Mouse (Mus musculus): ENCODE measurements around the gene Cep41.
A peak's percentile ranks its signal among the peaks of the same experiment; 100 is the strongest.

The Cep41 gene

DNA sequence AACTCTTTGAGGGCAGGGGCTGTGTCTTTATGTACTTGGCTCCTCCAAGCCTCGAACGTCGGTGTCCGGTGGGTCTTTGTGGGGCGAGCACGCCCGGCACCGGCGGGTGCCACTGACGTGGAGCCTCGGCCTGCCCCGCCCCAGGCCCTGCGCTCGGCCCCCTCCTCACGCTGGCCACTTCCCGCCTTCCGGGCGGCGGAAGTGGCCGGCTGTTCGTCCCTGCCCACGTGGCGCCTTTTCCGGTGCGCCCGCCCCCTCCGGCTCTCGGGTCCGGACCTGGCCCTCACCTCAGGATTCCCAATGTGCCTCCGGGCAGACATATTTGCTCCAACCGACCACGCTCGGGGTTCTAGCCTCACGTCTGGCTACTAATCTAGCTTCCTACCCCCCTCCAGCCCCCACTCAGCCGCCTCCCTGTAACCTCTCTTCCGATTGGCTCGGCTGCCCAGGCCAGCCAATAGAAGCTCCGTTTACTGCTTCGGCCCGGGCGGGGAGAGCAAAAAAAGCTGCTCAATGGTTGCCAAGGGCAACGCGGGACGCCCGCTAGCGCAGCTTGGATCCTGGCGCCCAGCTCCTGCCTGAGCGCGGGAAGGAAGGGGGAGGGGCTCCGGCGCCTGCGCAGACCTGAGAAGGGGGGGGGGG is at the start of gene Cep41:
Gene Cep41 (minus strand): TSS at position 400 of the 642 bp plus-strand sequence.
- peak; percentile 97 for DNase-seq

DNA sequence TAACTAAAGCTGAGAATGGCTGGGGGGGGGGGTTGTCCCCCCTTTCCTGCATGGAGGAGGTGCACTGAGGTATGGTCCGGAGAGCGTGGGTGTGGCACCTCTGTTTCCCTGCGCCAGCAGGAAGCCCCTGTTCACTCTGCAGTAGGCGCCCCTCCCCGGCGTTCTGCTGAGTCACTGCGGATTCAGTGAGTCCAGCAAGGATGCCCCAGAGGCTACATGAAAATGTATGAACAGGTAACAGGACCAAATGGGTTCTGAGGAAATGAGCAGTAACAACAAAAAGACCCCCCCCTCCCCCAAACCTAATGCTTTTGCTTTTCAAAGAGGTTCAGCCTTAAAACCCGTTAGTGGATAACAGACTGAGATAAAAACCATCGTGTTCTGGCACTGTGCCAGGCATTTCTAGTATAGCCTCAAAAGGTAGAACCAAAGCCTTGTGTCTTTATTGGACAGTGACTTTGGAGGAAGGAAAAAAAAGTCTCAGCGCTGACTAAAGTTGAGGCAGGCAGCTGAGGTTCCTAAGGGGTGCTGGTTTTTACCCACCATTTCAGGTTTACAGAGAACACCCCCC is 45.7 kb upstream of the Cep41 start:
- DNase-seq, result no peak

DNA sequence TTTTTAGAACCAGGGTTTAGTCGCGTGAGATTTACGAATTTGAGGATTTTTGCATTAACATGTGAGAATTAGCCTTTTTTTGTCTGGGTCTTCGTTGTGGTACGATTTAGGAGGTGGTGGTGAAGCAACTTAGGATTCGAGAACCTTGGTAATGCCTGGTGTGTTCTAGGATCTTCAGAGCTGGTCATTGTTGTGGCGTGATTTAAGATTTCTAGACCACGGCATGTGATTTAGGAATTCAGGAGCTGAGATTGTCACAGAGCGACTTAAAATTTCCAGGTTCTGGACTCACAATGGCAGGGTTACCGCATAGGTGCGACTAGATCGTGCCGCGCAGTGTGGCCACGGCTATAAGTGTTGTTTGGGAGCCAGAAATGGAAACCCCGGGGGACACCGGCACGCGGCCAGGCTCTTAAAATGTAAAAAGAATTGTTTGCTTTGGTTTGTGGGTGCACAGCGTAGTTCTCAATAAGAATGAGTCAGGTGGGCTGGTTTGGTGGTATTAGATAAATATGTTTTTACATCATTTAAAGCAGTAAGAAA is 45.0 kb upstream of the Cep41 start:
- no peak for DNase-seq

GRCm38 (mm10) chr6:30737548-30738463 is 44.3 kb upstream of the Cep41 start:
- DNase-seq, result peak; percentile 51

GRCm38 (mm10) chr6:30736864-30737547 is 43.5 kb upstream of the Cep41 start:
- peak; percentile 66 for DNase-seq

GRCm38 (mm10) chr6:30736372-30736762 is 42.8 kb upstream of the Cep41 start:
- DNase-seq, result no peak

GRCm38 (mm10) chr6:30735728-30736371 is 42.3 kb upstream of the Cep41 start:
- DNase-seq, result no peak

GRCm38 (mm10) chr6:30734988-30735727 is 41.6 kb upstream of the Cep41 start:
- no peak for DNase-seq

GRCm38 (mm10) chr6:30734465-30734864 is 40.9 kb upstream of the Cep41 start:
- no peak for DNase-seq

GRCm38 (mm10) chr6:30732571-30733130 is 39.1 kb upstream of the Cep41 start:
- no peak for DNase-seq

DNA sequence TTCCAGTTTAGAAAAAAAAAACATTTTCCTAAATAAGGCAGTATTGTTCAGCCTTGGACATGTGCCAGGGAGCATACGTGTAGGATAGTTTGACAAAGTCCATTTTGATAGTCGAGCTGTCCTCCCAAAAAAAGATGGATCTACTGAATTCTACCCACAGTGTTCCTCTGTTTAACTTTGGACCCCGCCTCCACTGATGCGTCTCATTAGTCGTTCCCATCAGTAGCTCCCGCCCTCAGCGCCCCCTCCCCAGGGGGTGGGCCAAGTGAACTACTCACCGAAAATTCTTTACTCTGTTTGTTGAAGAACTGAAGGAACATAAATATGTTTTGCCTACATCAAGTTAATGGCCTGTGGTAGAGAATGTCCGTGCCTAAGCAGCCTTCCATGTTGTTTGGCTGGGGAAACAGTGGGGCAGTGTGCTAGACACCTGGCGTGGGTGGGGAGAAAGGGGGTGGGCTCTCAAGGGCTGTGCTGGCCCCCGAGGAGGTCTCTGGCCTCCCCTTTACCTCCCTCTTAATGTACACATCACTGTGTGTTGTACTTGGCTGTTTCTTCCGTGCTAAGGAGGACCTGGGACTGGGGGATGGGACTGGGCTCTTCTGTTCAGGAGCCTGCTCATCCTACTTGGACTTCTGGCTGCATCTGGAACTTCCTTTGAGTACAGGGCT is 36.9 kb upstream of the Cep41 start:
- no peak for DNase-seq

DNA sequence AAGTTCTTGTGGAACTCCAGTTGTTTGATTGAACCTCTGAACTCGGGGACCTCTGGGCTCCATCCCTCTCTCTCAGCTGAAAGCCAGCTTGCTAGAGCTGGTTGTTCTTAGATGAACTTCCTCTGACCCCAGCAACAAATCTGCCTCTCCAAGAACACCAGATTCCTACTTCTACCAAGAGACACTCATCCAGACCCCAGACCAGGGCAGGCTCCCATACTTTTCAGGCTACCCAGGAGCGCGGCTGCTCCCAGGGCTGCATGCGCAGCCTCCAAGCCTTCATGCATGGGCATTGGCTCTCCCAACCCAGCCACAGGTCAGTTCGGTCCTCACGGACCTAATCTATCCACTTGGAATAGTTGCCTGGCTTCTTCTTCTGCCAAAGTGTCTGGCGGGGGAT is 29.8 kb upstream of the Cep41 start, which contains the start of gene Mest:
Gene Mest (plus strand): TSS at position 217 of the 400 bp plus-strand sequence.
- no peak for DNase-seq

DNA sequence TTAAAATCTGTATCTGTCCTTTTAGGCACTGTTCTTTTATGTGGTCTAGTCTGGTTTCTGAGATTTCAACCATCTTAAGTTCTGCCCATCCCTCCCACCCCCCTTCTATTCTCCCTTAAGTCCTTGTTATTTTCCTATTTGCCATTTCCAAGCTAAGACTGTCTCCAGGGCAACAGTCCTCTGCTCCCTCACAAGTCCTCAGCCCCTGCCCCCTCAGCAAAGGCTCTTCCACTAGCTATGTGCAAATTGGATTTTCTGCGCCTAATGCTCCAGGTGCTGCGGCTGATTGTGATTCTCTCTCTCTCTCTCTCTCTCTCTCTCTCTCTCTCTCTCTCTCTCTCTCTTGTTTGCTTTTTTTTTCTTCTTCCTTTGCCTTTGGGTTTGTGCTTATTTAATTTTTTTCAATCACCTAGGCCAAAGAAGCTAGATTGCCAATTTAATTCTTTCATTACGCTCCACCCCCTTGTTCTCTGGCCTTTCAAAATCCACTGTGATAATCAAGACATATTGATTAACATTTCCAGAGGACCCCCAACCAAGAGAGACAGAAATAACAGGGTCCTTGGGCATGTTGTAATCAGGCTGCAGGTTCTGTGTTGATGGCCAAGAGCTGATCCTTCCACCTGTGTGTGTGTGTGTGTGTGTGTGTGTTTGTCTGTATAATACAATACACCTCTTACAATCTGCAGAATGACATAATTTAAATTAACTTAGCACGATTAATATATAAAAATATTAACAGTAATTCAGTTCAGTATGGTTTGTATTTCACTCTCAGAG is 29.0 kb upstream of the Cep41 start:
- DNase-seq, result no peak

DNA sequence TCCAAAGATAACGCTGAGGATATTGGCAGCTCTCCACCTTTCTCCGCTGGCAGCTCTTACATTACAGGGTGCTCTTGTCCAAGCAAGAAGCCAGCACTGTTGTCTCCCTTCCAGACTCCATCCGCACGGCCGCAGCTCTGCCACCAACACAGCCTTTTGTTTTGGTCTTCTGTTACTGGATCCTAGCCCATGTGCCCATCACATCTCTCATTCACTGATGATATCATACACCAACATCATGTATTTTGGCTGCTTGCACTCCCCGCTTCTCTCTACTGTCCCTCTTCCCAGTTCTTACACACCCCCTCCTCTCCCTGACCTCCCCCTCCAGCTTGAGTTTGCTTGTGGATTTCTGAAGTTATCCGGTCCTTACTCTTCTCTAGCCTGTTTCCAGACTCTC is 23.2 kb upstream of the Cep41 start:
- peak; percentile 45 for DNase-seq

GRCm38 (mm10) chr6:30714891-30715471 is 21.4 kb upstream of the Cep41 start:
- no peak for DNase-seq

- no peak for DNase-seq
Observed at GRCm38 (mm10) chr6:30713896-30714295, 20.3 kb upstream of the Cep41 start.

- no peak for DNase-seq
Observed at GRCm38 (mm10) chr6:30713455-30713854, 19.9 kb upstream of the Cep41 start.

- no peak for DNase-seq
Observed at GRCm38 (mm10) chr6:30712484-30712883, 18.9 kb upstream of the Cep41 start.

DNA sequence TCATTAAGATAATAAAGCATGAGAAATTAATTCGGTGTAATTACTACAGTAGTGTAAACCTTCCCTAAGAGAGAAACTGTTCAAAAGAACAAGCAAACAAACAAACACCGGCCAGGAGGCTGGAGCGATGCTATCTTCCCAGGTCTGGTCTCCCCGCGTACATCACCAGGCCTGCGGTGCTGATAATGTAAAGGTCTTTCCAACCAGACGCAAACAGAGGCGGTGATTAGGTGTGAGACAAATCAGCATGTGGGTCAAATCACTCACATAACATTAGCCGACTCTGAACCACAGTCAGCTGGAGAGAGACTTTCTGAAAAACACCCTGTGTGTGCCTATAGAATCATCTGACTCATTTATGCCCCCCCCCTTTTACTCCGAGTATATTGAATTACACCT is 17.8 kb upstream of the Cep41 start:
- no peak for DNase-seq
